Mouse (Mus musculus): ENCODE measurements around the gene 9130213A22Rik. TPM values are rescaled to one million over a fixed set of nuclear protein-coding genes. Genes with fewer than 3 reads are reported as not detected.

The 9130213A22Rik gene
- polyA plus RNA-seq, 1 experiment from 2014 or later, result 0.14 TPM

DNA sequence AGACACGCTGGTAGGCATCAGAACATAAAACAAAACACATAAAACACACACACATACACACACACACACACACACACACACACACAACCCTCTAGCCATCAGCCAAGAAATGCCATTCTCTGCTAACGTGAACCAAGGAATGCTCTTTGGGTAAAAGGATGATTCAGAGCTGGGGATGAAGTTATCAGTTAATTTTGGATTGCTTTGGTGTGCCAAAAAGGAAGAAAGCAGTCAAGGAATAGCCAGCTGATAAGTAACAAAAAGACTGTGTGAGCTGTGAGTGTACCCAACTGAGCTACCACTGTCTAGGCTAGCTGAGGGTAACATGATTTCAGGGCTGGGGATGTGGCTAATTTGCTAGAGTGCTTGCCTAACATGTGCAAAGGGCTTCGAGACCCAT lies 8.4 kb downstream of the 9130213A22Rik start:
- Histone ChIP-seq H3K4me1 (ENCODE audit: control insufficient read depth, insufficient read depth, low read length) (peaks cover 2% of the 10 kb centered on the region; the same call in 1 of the 2 replicates), H3K4me2 (ENCODE audit: low read length) (no peak overlapping the region), H3K36me3 (ENCODE audit: control insufficient read depth, insufficient read depth, low read length) (peaks cover 7% of the 10 kb centered on the region), H3K9ac (ENCODE audit: low read length) (no peak overlapping the region), H3K4me3 (ENCODE audit: low read depth, low read length) (no peak overlapping the region), H3K27ac (ENCODE audit: low read depth, low read length) (no peak overlapping the region), H3K27me3 (replicated peaks; ENCODE audit: control insufficient read depth, insufficient read depth, low read length) (no peaks in the 10 kb centered on the region), H3K9me3 (replicated peaks; ENCODE audit: control insufficient read depth, low read length) (no peaks in the 10 kb centered on the region)
- DNase-seq (ENCODE audit: low spot score) (no peak), ATAC-seq (no peak)
- 71% methylated on average over 3 of the region's 3 CpGs for WGBS

GRCm38 (mm10) chr11:69111865-69112264 lies 10.5 kb downstream of the 9130213A22Rik start:
- peaks cover 28% of the 10 kb centered on the region for H3K36me3 ChIP-seq (ENCODE audit: control insufficient read depth, insufficient read depth, low read length)
- H3K9ac ChIP-seq (ENCODE audit: low read length), result no peak overlapping the region
- no peak for ATAC-seq
- no peak for DNase-seq (ENCODE audit: low spot score)
- 60% methylated on average over 4 of the region's 4 CpGs for WGBS
- H3K4me3 ChIP-seq (ENCODE audit: low read depth, low read length), result no peak overlapping the region
- H3K27me3 ChIP-seq (replicated peaks; ENCODE audit: control insufficient read depth, insufficient read depth, low read length), result no peaks in the 10 kb centered on the region
- H3K4me2 ChIP-seq (ENCODE audit: low read length), result peak overlapping the region; percentile 12
- no peaks in the 10 kb centered on the region for H3K9me3 ChIP-seq (replicated peaks; ENCODE audit: control insufficient read depth, low read length)
- no peak overlapping the region for H3K27ac ChIP-seq (ENCODE audit: low read depth, low read length)
- H3K4me1 ChIP-seq (ENCODE audit: control insufficient read depth, insufficient read depth, low read length), result no peaks in the 10 kb centered on the region; the same call in 1 of the 2 replicates

DNA sequence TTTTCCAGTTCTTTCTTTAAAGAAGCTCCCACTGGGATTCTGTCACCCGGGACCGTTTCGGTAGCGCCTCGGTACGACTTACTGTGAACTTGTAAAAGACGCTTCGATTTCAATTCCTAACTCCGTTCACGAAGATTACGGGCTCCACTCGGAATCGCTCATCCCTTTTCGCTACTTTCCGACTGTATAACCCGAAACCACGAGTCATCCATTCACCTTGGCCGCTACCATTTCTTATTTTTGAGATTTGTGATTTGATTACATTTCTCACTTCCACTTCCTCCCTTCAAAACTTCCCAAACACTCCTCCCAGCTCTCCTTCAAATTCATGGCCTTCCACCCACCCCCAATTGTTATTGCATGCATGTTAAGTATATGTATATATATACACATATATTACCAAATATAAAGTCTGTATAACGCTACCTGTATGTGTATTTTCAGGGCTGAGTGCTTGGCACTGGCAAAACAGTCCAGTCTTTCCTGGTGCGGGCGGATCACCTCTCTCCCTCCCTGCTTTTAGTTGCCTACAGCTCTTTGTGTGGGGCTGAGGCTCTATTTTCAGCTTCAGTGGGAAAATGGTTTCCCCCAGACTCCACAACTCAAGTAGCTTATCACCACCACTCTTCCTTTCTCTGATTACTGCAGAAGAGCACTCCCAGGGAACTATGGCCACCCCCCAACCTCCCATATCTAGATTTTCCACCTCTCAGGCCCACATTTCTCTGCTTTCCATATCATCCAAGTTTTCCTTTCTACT lies 11.2 kb downstream of the 9130213A22Rik start:
- ATAC-seq (peak; percentile 24; the same call in 1 of the 2 replicates), DNase-seq (ENCODE audit: low spot score) (no peak)
- Histone ChIP-seq H3K27me3 (replicated peaks; ENCODE audit: control insufficient read depth, insufficient read depth, low read length) (no peaks in the 10 kb centered on the region), H3K27ac (ENCODE audit: low read depth, low read length) (no peak overlapping the region), H3K9ac (ENCODE audit: low read length) (peak overlapping the region; percentile 51), H3K9me3 (replicated peaks; ENCODE audit: control insufficient read depth, low read length) (no peaks in the 10 kb centered on the region), H3K4me3 (ENCODE audit: low read depth, low read length) (peak overlapping the region; percentile 39), H3K4me2 (ENCODE audit: low read length) (peak overlapping the region; percentile 49), H3K4me1 (ENCODE audit: control insufficient read depth, insufficient read depth, low read length) (no peaks in the 10 kb centered on the region), H3K36me3 (ENCODE audit: control insufficient read depth, insufficient read depth, low read length) (peaks cover 34% of the 10 kb centered on the region)
- WGBS, result 5% methylated on average over 21 of the region's 21 CpGs

GRCm38 (mm10) chr11:69110319-69111046 lies 11.9 kb downstream of the 9130213A22Rik start:
- Histone ChIP-seq H3K4me3 (ENCODE audit: low read depth, low read length) (peak overlapping the region; percentile 39), H3K27ac (ENCODE audit: low read depth, low read length) (no peak overlapping the region), H3K36me3 (ENCODE audit: control insufficient read depth, insufficient read depth, low read length) (peaks cover 42% of the 10 kb centered on the region), H3K4me2 (ENCODE audit: low read length) (peak overlapping the region; percentile 49), H3K4me1 (ENCODE audit: control insufficient read depth, insufficient read depth, low read length) (no peaks in the 10 kb centered on the region), H3K27me3 (replicated peaks; ENCODE audit: control insufficient read depth, insufficient read depth, low read length) (no peaks in the 10 kb centered on the region), H3K9me3 (replicated peaks; ENCODE audit: control insufficient read depth, low read length) (no peaks in the 10 kb centered on the region), H3K9ac (ENCODE audit: low read length) (peak overlapping the region; percentile 51)
- WGBS, result under 1% methylated on average over 30 of the region's 30 CpGs
- ATAC-seq (peak; percentile 76), DNase-seq (ENCODE audit: low spot score) (peak; percentile 91)

DNA sequence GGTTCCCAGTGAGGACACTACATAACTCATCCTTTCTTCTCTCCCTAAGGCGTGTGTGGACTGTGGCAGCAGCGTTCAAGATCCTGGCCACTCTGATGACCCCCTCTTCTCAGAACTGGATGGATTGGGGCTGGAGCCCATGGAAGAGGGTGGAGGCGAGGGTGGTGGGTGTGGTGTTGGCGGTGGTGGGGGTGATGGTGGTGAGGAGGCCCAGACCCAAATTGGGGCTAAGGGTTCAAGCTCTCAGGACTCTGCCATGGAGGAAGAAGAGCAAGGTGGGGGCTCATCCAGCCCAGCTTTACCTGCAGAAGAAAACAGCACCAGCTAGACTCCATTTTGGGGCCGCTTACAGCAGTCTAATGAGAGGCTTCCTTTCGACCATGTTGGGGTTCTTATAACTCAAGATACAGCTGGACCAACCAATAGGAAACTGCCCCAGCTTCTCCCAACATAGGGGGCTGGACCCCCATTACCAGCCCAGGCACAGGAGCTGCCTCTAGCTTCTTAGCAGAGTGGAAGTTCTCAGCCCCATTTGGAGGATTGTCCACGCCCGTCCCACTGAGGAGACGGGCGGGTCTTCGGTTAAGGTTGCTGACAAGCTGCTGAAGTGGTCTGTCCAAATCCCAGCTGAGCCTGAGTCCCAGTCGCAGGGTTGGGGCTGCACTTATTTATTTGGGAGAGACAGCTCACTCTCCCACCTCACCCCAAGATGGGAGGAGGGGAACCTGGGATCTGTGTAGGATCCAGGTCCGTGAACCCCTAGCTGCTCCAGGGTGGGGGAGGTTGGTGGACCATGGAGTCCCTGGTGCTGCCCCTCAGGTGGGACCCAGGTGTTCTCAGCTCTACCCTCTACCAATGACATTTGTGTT lies 13.1 kb downstream of the 9130213A22Rik start:
- Histone ChIP-seq H3K4me3 (ENCODE audit: low read depth, low read length) (no peak overlapping the region), H3K36me3 (ENCODE audit: control insufficient read depth, insufficient read depth, low read length) (peaks cover 54% of the 10 kb centered on the region), H3K4me2 (ENCODE audit: low read length) (no peak overlapping the region), H3K9me3 (replicated peaks; ENCODE audit: control insufficient read depth, low read length) (no peaks in the 10 kb centered on the region), H3K27ac (ENCODE audit: low read depth, low read length) (no peak overlapping the region), H3K4me1 (ENCODE audit: control insufficient read depth, insufficient read depth, low read length) (no peaks in the 10 kb centered on the region), H3K27me3 (replicated peaks; ENCODE audit: control insufficient read depth, insufficient read depth, low read length) (no peaks in the 10 kb centered on the region), H3K9ac (ENCODE audit: low read length) (no peak overlapping the region)
- ATAC-seq (no peak), DNase-seq (ENCODE audit: low spot score) (no peak)
- WGBS, result 85% methylated on average over 13 of the region's 13 CpGs

GRCm38 (mm10) chr11:69108223-69108622 lies 14.2 kb downstream of the 9130213A22Rik start:
- H3K27me3 ChIP-seq (replicated peaks; ENCODE audit: control insufficient read depth, insufficient read depth, low read length), result no peaks in the 10 kb centered on the region
- no peaks in the 10 kb centered on the region for H3K9me3 ChIP-seq (replicated peaks; ENCODE audit: control insufficient read depth, low read length)
- no peak overlapping the region for H3K27ac ChIP-seq (ENCODE audit: low read depth, low read length)
- H3K4me3 ChIP-seq (ENCODE audit: low read depth, low read length), result no peak overlapping the region
- ATAC-seq (no peak), DNase-seq (ENCODE audit: low spot score) (no peak)
- WGBS, result 93% methylated on average over 9 of the region's 9 CpGs
- peaks cover 64% of the 10 kb centered on the region for H3K36me3 ChIP-seq (ENCODE audit: control insufficient read depth, insufficient read depth, low read length)
- no peak overlapping the region for H3K9ac ChIP-seq (ENCODE audit: low read length)
- H3K4me2 ChIP-seq (ENCODE audit: low read length), result no peak overlapping the region
- H3K4me1 ChIP-seq (ENCODE audit: control insufficient read depth, insufficient read depth, low read length), result no peaks in the 10 kb centered on the region

GRCm38 (mm10) chr11:69107676-69108075 lies 14.7 kb downstream of the 9130213A22Rik start:
- Histone ChIP-seq H3K9ac (ENCODE audit: low read length) (no peak overlapping the region), H3K4me3 (ENCODE audit: low read depth, low read length) (no peak overlapping the region), H3K27ac (ENCODE audit: low read depth, low read length) (no peak overlapping the region), H3K9me3 (replicated peaks; ENCODE audit: control insufficient read depth, low read length) (no peaks in the 10 kb centered on the region), H3K27me3 (replicated peaks; ENCODE audit: control insufficient read depth, insufficient read depth, low read length) (no peaks in the 10 kb centered on the region), H3K36me3 (ENCODE audit: control insufficient read depth, insufficient read depth, low read length) (peaks cover 70% of the 10 kb centered on the region), H3K4me2 (ENCODE audit: low read length) (no peak overlapping the region), H3K4me1 (ENCODE audit: control insufficient read depth, insufficient read depth, low read length) (no peaks in the 10 kb centered on the region)
- no peak for ATAC-seq
- no peak for DNase-seq (ENCODE audit: low spot score)
- 87% methylated on average over 11 of the region's 11 CpGs for WGBS

GRCm38 (mm10) chr11:69106842-69107241 lies 15.5 kb downstream of the 9130213A22Rik start:
- DNase-seq (ENCODE audit: low spot score) (no peak), ATAC-seq (no peak)
- Histone ChIP-seq H3K4me2 (ENCODE audit: low read length) (no peak overlapping the region), H3K27me3 (replicated peaks; ENCODE audit: control insufficient read depth, insufficient read depth, low read length) (no peaks in the 10 kb centered on the region), H3K9ac (ENCODE audit: low read length) (no peak overlapping the region), H3K27ac (ENCODE audit: low read depth, low read length) (no peak overlapping the region), H3K4me1 (ENCODE audit: control insufficient read depth, insufficient read depth, low read length) (no peaks in the 10 kb centered on the region), H3K36me3 (ENCODE audit: control insufficient read depth, insufficient read depth, low read length) (peaks cover 78% of the 10 kb centered on the region), H3K4me3 (ENCODE audit: low read depth, low read length) (no peak overlapping the region), H3K9me3 (replicated peaks; ENCODE audit: control insufficient read depth, low read length) (no peaks in the 10 kb centered on the region)
- 82% methylated on average over 11 of the region's 11 CpGs for WGBS
